Mouse (Mus musculus): ENCODE results near the gene 4632433K11Rik.
A peak's percentile ranks its signal among the peaks of the same experiment; 100 is the strongest.

DNA sequence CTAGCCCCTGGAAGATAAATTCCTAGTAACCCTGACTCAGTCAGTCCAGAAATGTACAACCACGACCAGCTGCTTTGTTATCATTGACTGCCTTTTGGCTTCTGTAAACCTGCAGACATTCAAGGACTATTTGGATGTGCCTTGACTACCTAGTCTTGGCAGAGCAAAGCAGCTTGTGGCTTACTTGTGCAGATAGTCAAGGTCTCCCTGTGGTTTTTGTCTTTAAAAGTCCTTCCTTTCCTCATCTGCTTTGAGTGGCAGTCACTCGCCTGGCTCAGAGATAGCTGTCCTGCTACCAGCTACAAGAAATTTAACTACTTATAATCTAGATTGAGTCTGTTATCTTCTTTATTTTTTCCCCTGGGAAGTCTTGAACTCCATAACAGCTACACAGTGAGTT, 11.1 kb downstream of the 4632433K11Rik start:
- TF ChIP-seq CTCF (IDR thresholded peaks at IDR 0.05 in 2 of 3, conservative IDR thresholded peaks at IDR 0.05 in 1 of 3; ENCODE audit: control insufficient read depth in 1 of 3, insufficient read depth in 1 of 3, low read depth in 2 of 3, low read length in 3 of 3, poor library complexity in 1 of 3, severe bottlenecking in 1 of 3), result no peak
- no peak for TF ChIP-seq MAZ (IDR thresholded peaks at IDR 0.05; ENCODE audit: low read depth, low read length)
- no peak for TF ChIP-seq RCOR1 (IDR thresholded peaks at IDR 0.05; ENCODE audit: low read depth, low read length)
- no peak for TF ChIP-seq CHD1 (IDR thresholded peaks at IDR 0.05; ENCODE audit: low read depth, low read length)
- no peak for TF ChIP-seq POLR2A (IDR thresholded peaks at IDR 0.05; ENCODE audit: control insufficient read depth in 1 of 2, insufficient read depth in 1 of 2, low read depth in 1 of 2, low read length in 2 of 2, poor library complexity in 1 of 2)
- TF ChIP-seq GABPA (IDR thresholded peaks at IDR 0.05; ENCODE audit: low read depth, low read length), result no peak
- no peak for TF ChIP-seq MAX (IDR thresholded peaks at IDR 0.05; ENCODE audit: low read length)
- peak; percentile 44; the same call in 1 of the 2 replicates for TF ChIP-seq ETS1 (IDR thresholded peaks at IDR 0.05; ENCODE audit: low read depth, low read length)
- no peak for TF ChIP-seq UBTF (IDR thresholded peaks at IDR 0.05; ENCODE audit: borderline replicate concordance, insufficient read depth, low read depth, low read length)
- no peak for TF ChIP-seq BHLHE40 (IDR thresholded peaks at IDR 0.05; ENCODE audit: borderline replicate concordance, low read depth, low read length)
